Mouse (Mus musculus): ENCODE measurements around the gene Cnnm3. TPM values are rescaled to one million over a fixed set of nuclear protein-coding genes. Genes with fewer than 3 reads are reported as not detected.

The Cnnm3 gene
- polyA plus RNA-seq, 1 experiment: 1.0 TPM

GRCm38 (mm10) chr1:36572709-36573108 lies 61.0 kb downstream of the Cnnm3 start:
- Histone ChIP-seq H3K36me3 (ENCODE audit: control insufficient read depth) (no peaks in the 10 kb centered on the region), H3K27me3 (ENCODE audit: control insufficient read depth) (no peaks in the 10 kb centered on the region; the same call in 1 of the 2 replicates), H3K4me3 (replicated peaks) (no peak overlapping the region), H3K4me1 (ENCODE audit: control insufficient read depth) (no peaks in the 10 kb centered on the region; the same call in 1 of the 2 replicates), H3K9me3 (ENCODE audit: control insufficient read depth, low read length) (no peaks in the 10 kb centered on the region)
- no peak for TF ChIP-seq GATA1 (IDR thresholded peaks at IDR 0.05; ENCODE audit: low read length)
- no peak for TF ChIP-seq TAL1 (IDR thresholded peaks at IDR 0.05; ENCODE audit: low read length)

- TF ChIP-seq TAL1 (IDR thresholded peaks at IDR 0.05; ENCODE audit: low read length) (no peak), GATA1 (IDR thresholded peaks at IDR 0.05; ENCODE audit: low read length) (no peak)
- H3K9me3 ChIP-seq (ENCODE audit: control insufficient read depth, low read length): no peaks in the 10 kb centered on the region
- H3K27me3 ChIP-seq (ENCODE audit: control insufficient read depth): no peaks in the 10 kb centered on the region; the same call in 1 of the 2 replicates
- H3K36me3 ChIP-seq (ENCODE audit: control insufficient read depth): no peaks in the 10 kb centered on the region
- H3K4me1 ChIP-seq (ENCODE audit: control insufficient read depth): no peaks in the 10 kb centered on the region; the same call in 1 of the 2 replicates
- no peak overlapping the region for H3K4me3 ChIP-seq (replicated peaks)
Measured at GRCm38 (mm10) chr1:36573524-36573923, 61.9 kb downstream of the Cnnm3 start.

GRCm38 (mm10) chr1:36574196-36574955 lies 62.7 kb downstream of the Cnnm3 start:
- Histone ChIP-seq H3K4me1 (ENCODE audit: control insufficient read depth) (no peaks in the 10 kb centered on the region; the same call in 1 of the 2 replicates), H3K4me3 (replicated peaks) (no peak overlapping the region), H3K36me3 (ENCODE audit: control insufficient read depth) (no peaks in the 10 kb centered on the region), H3K27me3 (ENCODE audit: control insufficient read depth) (no peaks in the 10 kb centered on the region; the same call in 1 of the 2 replicates), H3K9me3 (ENCODE audit: control insufficient read depth, low read length) (no peaks in the 10 kb centered on the region)
- TF ChIP-seq TAL1 (IDR thresholded peaks at IDR 0.05; ENCODE audit: low read length): no peak

- no peaks in the 10 kb centered on the region for H3K9me3 ChIP-seq (ENCODE audit: control insufficient read depth, low read length)
- H3K27me3 ChIP-seq (ENCODE audit: control insufficient read depth): no peaks in the 10 kb centered on the region
- H3K4me1 ChIP-seq (ENCODE audit: control insufficient read depth): peaks cover 7% of the 10 kb centered on the region
- no peak for TF ChIP-seq TAL1 (IDR thresholded peaks at IDR 0.05; ENCODE audit: low read length)
- no peak overlapping the region for H3K4me3 ChIP-seq (replicated peaks)
- H3K36me3 ChIP-seq (ENCODE audit: control insufficient read depth): no peaks in the 10 kb centered on the region
Measured at GRCm38 (mm10) chr1:36575347-36575746, 63.7 kb downstream of the Cnnm3 start.

- Histone ChIP-seq H3K36me3 (ENCODE audit: control insufficient read depth) (no peaks in the 10 kb centered on the region), H3K27me3 (ENCODE audit: control insufficient read depth) (no peaks in the 10 kb centered on the region)
- TF ChIP-seq GATA1 (IDR thresholded peaks at IDR 0.05; ENCODE audit: low read length): no peak
- no peak for TF ChIP-seq TAL1 (IDR thresholded peaks at IDR 0.05; ENCODE audit: low read length)
Measured at GRCm38 (mm10) chr1:36576991-36577675, 65.5 kb downstream of the Cnnm3 start.

More at GRCm38 (mm10) chr1:36576991-36577675, 65.5 kb downstream of the Cnnm3 start:
- Histone ChIP-seq H3K4me1 (ENCODE audit: control insufficient read depth) (peaks cover 18% of the 10 kb centered on the region), H3K4me3 (replicated peaks) (no peak overlapping the region), H3K9me3 (ENCODE audit: control insufficient read depth, low read length) (no peaks in the 10 kb centered on the region)

Other genes starting within 250 kb of the Cnnm3 start
- 0.02 and 0.03 TPM in 2 replicates for gene Neurl3, start 237.2 kb upstream of the Cnnm3 start, polyA plus RNA-seq (2012)
- 0.18 and 0.29 TPM in 2 replicates for gene Arid5a, start 204.1 kb upstream of the Cnnm3 start, polyA plus RNA-seq (2012)
- 1.1 and 1.2 TPM in 2 replicates for gene Kansl3, start 142.7 kb upstream of the Cnnm3 start, polyA plus RNA-seq (2012)
- gene Fer1l5, start 139.6 kb upstream of the Cnnm3 start, polyA plus RNA-seq (2012): not detected in 2 replicates
- gene Lman2l, start 66.6 kb upstream of the Cnnm3 start, polyA plus RNA-seq (2012): 0.15 and 0.29 TPM in 2 replicates
- 0.25 and 0.27 TPM in 2 replicates for gene Cnnm4, start 40.2 kb upstream of the Cnnm3 start, polyA plus RNA-seq (2012)
- 0.11 TPM in 2 replicates for gene Ankrd23, start 25.0 kb downstream of the Cnnm3 start, polyA plus RNA-seq (2012)
- gene Gm42417, start 27.6 kb downstream of the Cnnm3 start, polyA plus RNA-seq (2012): not detected in 2 replicates
- 0.31 and 0.45 TPM in 2 replicates for gene Ankrd39, start 35.6 kb downstream of the Cnnm3 start, polyA plus RNA-seq (2012)
- 0.01 and 0.02 TPM in 2 replicates for gene Sema4c, start 46.5 kb downstream of the Cnnm3 start, polyA plus RNA-seq (2012)
- 0.04 TPM in 2 replicates for gene Fam178b, start 171.3 kb downstream of the Cnnm3 start, polyA plus RNA-seq (2012)
- 312 and 404 TPM in 2 replicates for gene Cox5b, start 179.6 kb downstream of the Cnnm3 start, polyA plus RNA-seq (2012)
- not detected in 2 replicates for gene 4933424G06Rik, start 198.3 kb downstream of the Cnnm3 start, polyA plus RNA-seq (2012)
- gene Actr1b, start 202.6 kb downstream of the Cnnm3 start, polyA plus RNA-seq (2012): 2.4 and 2.5 TPM in 2 replicates
- gene Zap70, start 249.9 kb downstream of the Cnnm3 start, polyA plus RNA-seq (2012): not detected in 2 replicates

All from erythroblast, embryonic 14.5 days (primary cell).